Mouse (Mus musculus) mesoderm, embryonic 11.5 days (tissue): ENCODE results near the gene Ccdc124.
A peak's percentile ranks its signal among the peaks of the same experiment; 100 is the strongest.
"Not testable (repeated sequence)": the region's sequence is repeated elsewhere in the genome, so short reads cannot be mapped to it uniquely, and the experiment has no call there.

Experiments
- DNase-seq: peaks from one replicate; pipeline ENCODE4 v3.0.0-alpha.2; 2012; ENCODE audit warnings: low read depth, low spot score

Gene Ccdc124

GRCm38 (mm10) chr8:70822594-70822993 lies 51.1 kb downstream of the Ccdc124 start:
- DNase-seq, result not testable (repeated sequence)

- no peak for DNase-seq
Observed at GRCm38 (mm10) chr8:70821992-70822391, 51.7 kb downstream of the Ccdc124 start.

DNA sequence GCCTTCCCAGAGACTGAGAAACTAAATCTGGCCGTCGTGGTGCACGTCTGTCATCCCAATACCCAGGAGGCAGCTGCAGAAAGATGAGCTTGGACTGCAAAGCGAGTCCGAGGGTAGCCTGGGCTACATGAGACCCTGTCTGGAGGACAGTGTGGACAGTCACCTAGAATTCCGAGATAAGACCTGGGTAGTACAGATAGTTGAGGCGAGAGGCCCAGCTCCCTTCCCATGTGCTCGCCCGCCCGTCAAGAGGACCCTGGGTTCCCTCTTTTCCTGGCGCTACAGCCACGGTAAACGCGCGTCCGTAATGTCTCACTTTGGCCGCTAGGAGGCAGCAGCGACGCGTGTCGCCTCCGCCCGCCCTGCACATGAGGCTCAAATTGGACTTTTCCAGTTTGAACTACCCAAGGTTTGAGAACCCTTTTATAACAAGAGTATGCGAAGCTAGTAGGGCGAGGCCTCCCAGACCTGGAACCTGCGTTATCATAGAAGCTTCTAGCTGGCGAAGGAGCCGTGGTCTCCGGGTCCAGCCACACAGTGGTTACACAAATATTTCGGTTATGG lies 52.3 kb downstream of the Ccdc124 start:
- peak; percentile 79 for DNase-seq

GRCm38 (mm10) chr8:70820101-70820935 lies 53.4 kb downstream of the Ccdc124 start:
- DNase-seq, result peak; percentile 66
